Mouse (Mus musculus) urinary bladder, postnatal 14 days (tissue): ENCODE measurements around the gene Pla2g16.
A peak's percentile ranks its signal among the peaks of the same experiment; 100 is the strongest.

Experiments
- DNase-seq: peaks from one replicate; pipeline ENCODE4 v3.0.0; 2021; ENCODE audit warnings: low spot score

The Pla2g16 gene

GRCm38 (mm10) chr19:7557328-7557822 lies at the start of gene Pla2g16:
TSS of gene Pla2g16 (plus strand) at chr19:7557459.
- DNase-seq: peak; percentile 77

- no peak for DNase-seq
Measured at GRCm38 (mm10) chr19:7508026-7508425, 49.2 kb upstream of the Pla2g16 start.

DNA sequence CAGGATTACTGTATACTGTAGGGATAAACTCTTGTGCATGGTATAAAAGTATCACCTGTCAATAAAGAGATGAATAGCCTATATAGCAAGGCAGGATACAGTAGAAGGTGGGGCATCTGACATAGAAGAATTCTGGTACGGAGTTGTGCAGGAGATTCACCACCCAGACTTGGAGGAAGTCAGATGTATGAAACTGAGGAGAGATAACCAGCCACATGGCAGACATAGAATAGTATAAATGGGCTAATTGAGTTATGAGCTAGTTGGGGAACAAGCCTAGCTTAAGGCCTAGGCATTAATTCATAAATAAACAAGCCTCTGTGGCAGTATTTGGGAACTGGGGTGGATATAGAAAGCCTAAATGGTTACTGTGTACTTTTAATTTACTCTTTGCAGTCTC lies 40.8 kb upstream of the Pla2g16 start:
- no peak for DNase-seq

DNA sequence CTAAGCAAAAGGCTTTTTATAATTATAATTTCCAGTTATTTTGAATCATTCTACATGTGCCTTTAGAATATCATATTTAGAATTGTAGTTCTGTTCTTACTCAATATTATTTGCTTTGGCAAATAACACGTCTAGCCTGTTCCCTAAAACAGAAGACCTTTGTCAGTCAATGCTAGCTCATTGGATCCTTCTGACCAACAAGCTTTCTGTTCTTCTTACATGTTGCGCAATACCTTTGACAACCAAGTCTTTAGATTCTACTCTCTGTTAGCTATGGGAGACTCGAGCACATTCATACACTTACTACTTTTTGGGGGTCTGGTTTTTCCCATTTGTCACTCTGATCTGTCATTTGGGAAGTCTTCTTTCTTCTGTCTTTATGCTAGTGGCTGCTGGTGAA lies 35.6 kb upstream of the Pla2g16 start:
- no peak for DNase-seq

DNA sequence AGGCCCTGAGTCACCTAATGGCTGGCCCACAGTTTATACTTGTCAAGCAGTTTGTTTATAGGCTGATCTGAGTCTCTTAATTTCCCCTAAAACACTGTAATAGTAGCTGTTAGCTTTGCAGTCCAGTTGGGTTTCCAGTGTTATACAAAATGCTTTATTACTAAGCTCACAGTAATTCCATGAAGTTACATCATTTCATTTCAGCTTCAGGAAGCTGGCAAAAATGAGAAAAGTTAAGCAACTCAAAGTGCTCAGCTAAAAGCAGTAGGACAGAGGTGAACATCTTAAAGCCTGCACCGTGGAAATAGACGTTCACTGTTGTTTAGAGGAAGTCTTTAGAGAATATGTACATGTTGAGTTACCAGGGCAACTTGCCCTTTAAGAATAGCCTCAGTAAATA lies 34.4 kb upstream of the Pla2g16 start:
- DNase-seq: no peak

DNA sequence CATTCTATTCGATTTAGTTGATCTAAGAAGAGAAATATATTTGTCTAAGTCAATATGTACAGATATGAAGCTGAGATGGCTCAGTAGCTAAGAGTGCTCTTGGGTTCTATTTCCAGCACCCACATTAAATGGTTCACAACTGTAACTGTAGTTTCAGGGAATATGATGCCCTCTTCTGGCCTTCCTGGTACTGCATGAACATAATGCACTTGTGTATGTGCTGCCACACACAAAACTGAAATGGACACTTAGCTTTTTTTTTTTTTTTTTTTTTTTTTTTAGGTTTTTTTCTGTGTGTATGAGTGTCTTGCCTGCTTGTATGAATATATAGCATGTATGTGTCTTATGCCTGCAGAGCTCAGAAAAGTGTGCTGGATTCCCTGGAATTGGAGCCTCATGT lies 34.0 kb upstream of the Pla2g16 start:
- DNase-seq: peak; percentile 23

DNA sequence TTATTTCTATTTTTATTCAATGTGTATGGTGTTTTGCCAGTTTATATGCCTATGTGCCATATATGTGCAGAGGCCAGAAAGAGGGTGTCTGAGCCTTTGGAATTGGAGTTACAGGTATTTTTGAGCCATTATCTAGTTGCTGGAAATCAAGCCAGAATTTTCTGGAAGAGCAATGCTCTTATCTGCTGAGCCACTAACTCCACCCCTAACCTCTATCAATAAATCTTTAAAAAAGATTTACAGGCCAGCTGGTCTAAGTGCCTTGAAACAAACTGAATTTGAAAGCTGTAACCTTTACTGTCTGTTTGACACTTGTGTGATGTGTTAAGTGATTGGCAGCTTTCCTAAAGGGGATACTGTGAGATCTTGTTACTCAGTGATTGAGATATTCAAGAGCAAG lies 33.5 kb upstream of the Pla2g16 start:
- no peak for DNase-seq

DNA sequence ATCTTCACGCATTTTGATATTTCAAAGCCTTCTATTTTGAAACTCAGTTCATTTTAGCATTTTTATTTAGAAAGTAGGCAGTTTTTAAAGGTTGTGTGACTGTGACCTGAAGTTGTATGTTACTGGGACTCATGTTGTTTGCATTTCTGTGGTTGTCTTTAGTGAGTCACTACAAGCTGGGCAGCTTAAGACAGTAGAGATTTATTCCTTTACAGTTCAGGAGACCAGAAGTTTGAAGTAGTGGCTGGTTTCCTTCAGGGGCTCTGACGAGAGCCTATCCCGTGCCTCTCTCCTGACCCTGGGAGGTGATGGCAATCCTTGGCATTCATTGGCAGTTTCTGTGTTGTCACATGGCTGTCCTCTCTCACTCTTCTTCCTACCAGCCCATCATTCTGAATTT lies 32.4 kb upstream of the Pla2g16 start:
- DNase-seq: no peak

GRCm38 (mm10) chr19:7528639-7529428 lies 28.4 kb upstream of the Pla2g16 start:
- DNase-seq: peak; percentile 58

- no peak for DNase-seq
Measured at GRCm38 (mm10) chr19:7531906-7532305, 25.4 kb upstream of the Pla2g16 start.

GRCm38 (mm10) chr19:7533891-7534290 lies 23.4 kb upstream of the Pla2g16 start:
- DNase-seq: no peak

DNA sequence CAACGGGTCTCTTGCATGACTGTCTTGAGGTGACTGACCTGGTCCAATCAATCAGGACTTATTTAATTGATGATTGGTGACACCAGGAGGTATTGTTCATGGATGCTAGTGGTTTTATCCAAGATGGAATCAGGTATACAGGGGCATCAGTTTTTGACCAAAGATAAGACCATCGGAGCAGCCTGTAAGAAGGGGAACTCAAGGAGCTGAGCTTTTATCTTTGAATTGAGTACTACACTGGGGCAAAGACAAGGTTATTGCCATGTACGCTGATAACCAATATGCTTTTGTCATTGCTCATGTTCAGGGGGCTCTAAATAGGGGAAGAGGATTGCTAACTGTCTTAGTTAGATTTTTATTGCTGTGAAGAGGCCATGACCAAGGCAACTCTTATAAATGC lies 8.3 kb upstream of the Pla2g16 start:
- DNase-seq: no peak

DNA sequence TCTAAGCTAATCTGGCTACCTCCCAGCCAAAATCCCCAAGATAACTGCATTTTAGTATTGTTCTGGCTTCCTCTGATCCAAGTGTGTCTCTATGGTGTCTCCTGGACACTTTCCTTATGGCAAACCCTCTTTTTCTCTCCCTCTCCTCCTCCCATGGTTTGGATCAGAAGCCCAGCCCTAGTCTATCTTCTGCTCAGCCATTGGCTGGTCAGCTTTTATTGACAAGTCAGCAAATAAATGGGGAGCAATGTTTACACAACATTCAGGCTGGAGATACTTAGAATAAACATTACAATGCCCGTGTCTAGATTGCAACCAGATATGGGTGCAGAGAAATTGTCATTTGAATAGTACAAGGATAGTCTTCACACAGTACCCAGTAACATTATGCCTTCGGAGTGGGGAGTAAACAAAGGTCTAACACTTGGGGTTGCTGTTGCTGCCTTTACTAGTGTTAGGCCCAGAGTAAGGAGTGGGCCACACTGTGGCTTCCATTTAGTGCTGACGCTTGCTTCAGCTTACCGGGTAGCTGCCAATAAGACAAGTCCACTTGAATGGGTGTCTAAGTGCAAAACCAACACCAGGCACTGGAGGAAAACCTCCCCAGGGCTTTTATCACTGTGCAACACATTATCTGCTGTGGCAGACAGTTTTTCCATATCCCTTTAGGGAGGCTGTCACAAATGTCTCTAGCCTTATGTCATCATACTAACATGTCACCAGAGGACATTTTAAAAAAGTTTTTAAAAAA lies 5.5 kb upstream of the Pla2g16 start:
- no peak for DNase-seq

- no peak for DNase-seq
Measured at GRCm38 (mm10) chr19:7552301-7552673, 5.0 kb upstream of the Pla2g16 start.

DNA sequence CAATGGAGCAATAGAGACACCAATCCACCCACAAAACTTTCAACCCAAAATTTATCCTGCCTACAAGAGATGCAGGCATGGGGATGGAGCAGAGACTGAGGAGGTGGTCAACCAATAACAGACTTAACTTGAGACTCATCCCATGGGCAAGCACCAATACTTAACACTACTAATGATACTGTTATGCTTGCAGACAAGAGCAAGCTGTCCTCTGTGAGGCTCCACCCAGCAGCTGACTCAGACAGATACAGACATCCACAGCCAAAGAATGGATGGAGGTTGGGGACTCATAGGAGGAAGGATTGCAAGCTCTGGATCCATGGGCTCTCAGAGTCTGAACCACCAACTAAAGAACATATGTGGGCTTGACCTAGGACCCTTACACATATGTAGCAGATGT lies 3.8 kb upstream of the Pla2g16 start:
- no peak for DNase-seq

DNA sequence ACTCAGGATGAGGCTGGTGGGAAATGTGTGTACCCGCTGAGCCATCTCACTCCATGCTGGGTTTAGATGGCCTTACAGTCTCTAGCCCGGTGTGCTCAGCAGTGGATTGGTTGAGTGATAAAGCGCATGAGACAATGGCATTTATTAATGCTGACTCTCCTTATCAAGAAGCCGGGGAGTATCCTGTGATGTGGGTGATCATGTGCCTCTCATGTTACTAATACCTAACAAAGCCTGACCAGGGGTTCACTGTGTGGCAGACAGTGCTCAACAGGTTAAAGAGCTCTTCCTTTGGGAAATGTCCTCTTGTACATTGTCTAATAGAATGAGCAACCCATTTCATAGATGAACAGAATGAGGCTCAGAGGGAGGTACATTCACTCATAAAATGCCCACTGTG lies 2.4 kb upstream of the Pla2g16 start:
- DNase-seq: no peak

DNA sequence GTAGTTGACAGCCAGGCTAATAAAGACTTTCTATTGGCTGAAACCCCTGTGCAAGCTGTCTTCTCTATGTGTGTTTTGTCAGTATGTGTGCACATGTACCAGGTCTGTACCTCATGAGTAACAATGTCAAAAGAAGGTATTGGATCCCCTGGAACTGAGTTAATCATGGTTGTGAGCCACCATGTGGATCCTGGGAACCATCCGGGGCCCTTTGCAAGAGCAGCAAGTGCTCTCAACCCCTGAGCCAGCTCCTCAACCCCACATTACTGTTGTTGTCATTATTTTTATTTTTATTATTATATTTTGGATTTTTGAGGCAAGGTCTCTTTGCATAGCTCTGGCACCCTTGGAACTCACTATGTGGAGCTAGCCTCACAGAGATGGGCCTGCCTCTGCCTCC lies 618 bp upstream of the Pla2g16 start:
- no peak for DNase-seq

DNA sequence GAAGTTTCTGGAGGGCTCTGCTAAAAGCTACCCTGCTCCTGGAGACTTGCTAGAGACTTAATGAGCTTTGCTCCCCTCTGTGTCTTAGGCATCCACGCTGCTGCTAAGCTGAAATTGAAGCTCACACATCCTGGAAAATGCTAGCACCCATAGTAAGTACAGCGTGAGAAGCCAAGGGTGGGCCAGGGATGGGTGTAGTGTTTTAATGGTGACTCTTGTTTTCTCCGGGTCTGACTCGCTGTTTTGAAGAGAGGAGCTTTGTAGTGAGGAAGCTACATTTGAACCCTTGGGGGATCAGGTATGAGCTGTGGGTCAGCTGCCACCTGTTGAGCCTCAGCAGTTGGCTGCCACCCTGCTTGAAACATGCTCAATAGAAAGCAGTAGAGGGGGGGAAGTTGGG lies 585 bp downstream of the Pla2g16 start:
- DNase-seq: no peak

DNA sequence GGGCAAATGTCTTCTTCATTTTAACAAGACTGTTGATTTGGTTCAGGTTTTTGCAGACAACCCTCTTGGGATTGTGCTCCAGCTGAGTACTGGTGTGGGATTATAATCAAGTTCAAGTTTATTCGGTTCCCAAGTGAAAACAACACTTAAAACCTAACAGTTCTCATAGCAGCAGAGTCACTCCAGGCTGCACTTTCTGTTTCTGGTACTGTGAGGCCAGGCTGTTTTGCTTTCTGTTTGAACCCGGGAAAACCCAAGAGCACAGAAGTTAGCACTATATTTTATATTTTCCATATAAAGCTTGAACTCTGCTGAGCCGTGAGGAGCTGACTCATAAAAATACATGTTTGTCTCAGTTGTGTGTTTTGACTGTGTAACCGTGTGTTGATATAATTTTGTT lies 1.4 kb downstream of the Pla2g16 start:
- DNase-seq: no peak

GRCm38 (mm10) chr19:7559986-7560385 lies 2.7 kb downstream of the Pla2g16 start:
- DNase-seq: no peak

DNA sequence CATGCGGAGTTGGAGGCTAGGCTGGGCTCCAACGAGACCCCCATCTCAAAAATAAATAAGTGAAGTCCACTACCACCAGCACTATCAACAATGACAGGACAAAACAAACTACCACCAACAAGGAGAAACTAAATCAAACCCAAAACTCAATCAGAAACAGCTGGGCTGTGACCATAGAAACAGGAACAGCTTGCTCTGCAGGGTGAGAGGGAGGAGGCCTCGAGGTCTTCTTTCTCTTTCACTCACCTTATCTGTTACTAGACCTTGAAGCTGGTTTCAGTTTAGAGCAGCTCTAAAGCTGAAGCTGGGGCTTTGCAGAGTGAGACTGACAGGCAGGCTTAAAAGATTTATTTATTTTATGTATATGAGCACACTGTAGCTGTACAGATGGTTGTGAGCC lies 4.2 kb downstream of the Pla2g16 start:
- DNase-seq: no peak

DNA sequence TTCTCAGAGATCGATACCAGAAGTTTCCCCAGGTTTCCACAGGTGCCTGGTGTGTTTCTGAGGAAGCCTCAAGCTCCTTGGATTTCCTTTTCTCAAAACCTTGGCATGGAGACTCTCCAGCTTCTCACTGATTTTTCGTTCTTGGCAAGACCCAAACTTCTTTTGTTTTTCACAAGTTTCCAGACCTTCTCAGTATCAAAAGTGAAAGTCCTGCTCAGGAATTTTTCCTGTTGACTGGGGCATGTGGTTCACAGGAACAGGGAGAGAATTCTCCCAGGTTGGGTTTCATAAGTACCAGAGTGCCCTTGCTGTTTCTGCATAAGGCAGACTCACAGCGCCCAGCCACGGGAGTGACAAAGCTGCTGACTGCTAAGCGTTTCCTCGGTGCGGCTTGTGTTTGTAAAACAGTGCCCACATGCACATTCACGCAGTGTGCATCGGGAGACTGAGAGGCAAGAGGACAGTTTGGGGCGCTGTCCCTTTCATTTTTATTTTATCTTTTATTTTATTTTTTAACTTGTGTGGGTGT lies 5.4 kb downstream of the Pla2g16 start:
- no peak for DNase-seq

DNA sequence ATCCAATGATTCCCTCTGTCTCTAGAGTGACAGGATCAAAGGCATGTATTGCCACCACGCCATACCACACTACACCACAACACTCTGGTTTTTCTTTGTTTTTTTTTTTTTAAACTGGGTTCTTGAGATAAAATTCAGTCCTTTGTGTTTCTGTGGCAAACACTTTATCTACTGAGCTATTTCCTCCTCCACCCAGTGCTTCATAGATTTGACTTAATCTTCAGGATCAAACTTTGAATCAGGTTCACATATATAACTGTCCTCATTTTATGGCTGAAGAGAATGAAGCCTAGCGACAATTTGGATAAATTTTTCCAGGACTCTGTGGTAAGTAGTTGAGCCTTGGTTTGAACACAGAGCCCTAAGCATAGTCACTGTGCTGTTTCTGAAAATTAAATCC lies 6.4 kb downstream of the Pla2g16 start:
- DNase-seq: no peak
